Mouse (Mus musculus) gastrocnemius, postnatal 4 days (tissue): Measurements from ENCODE around the gene Chst7. TPM values are rescaled to one million over a fixed set of nuclear protein-coding genes. Genes with fewer than 3 reads are reported as not detected.

Experiments used
- DNase-seq, 2 experiments: peaks; one replicate each; pipeline ENCODE4 v3.0.0; 2021 to 2022; ENCODE audit warnings: low spot score in 2 of 2, mixed read lengths in 2 of 2
- long read RNA-seq, 2 experiments: library from polyadenylated mRNA; stranded (forward); transcript quantifications; one replicate each; pipeline ENCODE4 v2.0.0; 2021
- total RNA-seq, 2 experiments: library from RNA; stranded (reverse); gene quantifications; 2 replicates each; pipeline ENCODE4 v1.2.3; 2021

Gene Chst7
- total RNA-seq = 1 to 10 TPM; 5.3 to 7.9 TPM
- long read RNA-seq, experiment 1, transcript Chst7-201 (2 exons, 2,206 nt) = major isoform, 8 of 8 reads
- long read RNA-seq, experiment 1, partial matches to known transcripts = 0 of 8 reads
- long read RNA-seq, experiment 1, other reads (novel, unspliced or antisense) = 0 of 8 reads
- long read RNA-seq, experiment 2, transcript Chst7-201 (2 exons, 2,206 nt) = major isoform, 13 of 14 reads
- long read RNA-seq, experiment 2, partial matches to known transcripts = 0 of 14 reads
- long read RNA-seq, experiment 2, other reads (novel, unspliced or antisense) = 1 of 14 reads

GRCm38 (mm10) chrX:20059381-20059971 lies at the start of gene Chst7:
Gene Chst7 (plus strand): TSS chrX:20059560.
- DNase-seq = peak; percentile 21 to 38

GRCm38 (mm10) chrX:20012211-20012610 lies 47.1 kb upstream of the Chst7 start:
- no peak for DNase-seq

GRCm38 (mm10) chrX:20020942-20021341 lies 38.4 kb upstream of the Chst7 start:
- no peak for DNase-seq

GRCm38 (mm10) chrX:20060096-20060768 lies 872 bp downstream of the Chst7 start:
- peak in 1 of 2 experiments; percentile 8 for DNase-seq

GRCm38 (mm10) chrX:20060769-20061315 lies 1.5 kb downstream of the Chst7 start:
- DNase-seq = peak in 1 of 2 experiments; percentile 7

- DNase-seq = no peak
These were observed 2.6 kb downstream of the Chst7 start for GRCm38 (mm10) chrX:20061764-20062480.

- DNase-seq = peak in 1 of 2 experiments; percentile 18
These were observed 7.3 kb downstream of the Chst7 start for GRCm38 (mm10) chrX:20066636-20067035.

GRCm38 (mm10) chrX:20070196-20070595 lies 10.8 kb downstream of the Chst7 start:
- no peak for DNase-seq

- no peak for DNase-seq
These were observed 58.4 kb downstream of the Chst7 start for GRCm38 (mm10) chrX:20117717-20118116.

GRCm38 (mm10) chrX:20125481-20125880 lies 66.1 kb downstream of the Chst7 start:
- no peak for DNase-seq

GRCm38 (mm10) chrX:20128951-20129350 lies 69.6 kb downstream of the Chst7 start:
- no peak for DNase-seq

- no peak for DNase-seq
These were observed 70.1 kb downstream of the Chst7 start for GRCm38 (mm10) chrX:20129466-20129865.

Other genes with a start within 250 kb of the Chst7 start
- 10 to 100 TPM; 10.2 to 10.6 TPM for gene Slc9a7, start 232.2 kb downstream of the Chst7 start, total RNA-seq